Mouse (Mus musculus) heart, embryonic 15.5 days (tissue): Measurements from ENCODE around the gene OR5BS1P. TPM values are rescaled to one million over a fixed set of nuclear protein-coding genes. Genes with fewer than 3 reads are reported as not detected.
A peak's percentile ranks its signal among the peaks of the same experiment; 100 is the strongest.
"Not testable (repeated sequence)": the region's sequence is repeated elsewhere in the genome, so short reads cannot be mapped to it uniquely, and the experiment has no call there.

Experiments used
- ATAC-seq: fragments of 200-750 bp; cut with Nextera tagmentation; replicated peaks from 2 replicates; pipeline ENCODE4 v1.8.0; 2017; ENCODE audit warnings: low read depth, moderate TSS enrichment; ENCODE audit not compliant: insufficient number of reproducible peaks, insufficient read depth, low FRiP score
- H3K27ac ChIP-seq: fragments of 300-500 bp; sonication (generic); 2 replicates; pipeline ENCODE4 v1.5.1; 2015; ENCODE audit warnings: mild to moderate bottlenecking, inconsistent platforms
- H3K27me3 ChIP-seq: fragments of 300-500 bp; sonication (generic); 2 replicates; pipeline ENCODE4 v1.6.1; 2015; ENCODE audit warnings: inconsistent platforms
- H3K36me3 ChIP-seq: fragments of 300-500 bp; sonication (generic); 2 replicates; pipeline ENCODE4 v1.6.1; 2015; ENCODE audit warnings: mild to moderate bottlenecking, inconsistent platforms
- H3K4me1 ChIP-seq: fragments of 300-500 bp; sonication (generic); replicated peaks from 2 replicates; pipeline ENCODE4 v1.6.1; 2015; ENCODE audit warnings: inconsistent platforms
- H3K4me2 ChIP-seq: fragments of 300-500 bp; sonication (generic); 2 replicates; pipeline ENCODE4 v1.6.1; 2015; ENCODE audit warnings: inconsistent platforms, mild to moderate bottlenecking, moderate library complexity
- H3K4me3 ChIP-seq: fragments of 300-500 bp; sonication (generic); 2 replicates; pipeline ENCODE4 v1.5.1; 2015; ENCODE audit warnings: mild to moderate bottlenecking, inconsistent platforms
- H3K9ac ChIP-seq: fragments of 300-500 bp; sonication (generic); 2 replicates; pipeline ENCODE4 v1.6.1; 2015; ENCODE audit warnings: mild to moderate bottlenecking, inconsistent platforms
- H3K9me3 ChIP-seq: fragments of 300-500 bp; sonication (generic); replicated peaks from 2 replicates; pipeline ENCODE4 v1.6.1; 2016; ENCODE audit warnings: inconsistent platforms
- WGBS: fragments of 180-500 bp; shearing (Covaris S2); methylation state at CpG from one replicate; pipeline ENCODE4 v1.1.7; 2015; ENCODE audit warnings: mixed read lengths; 5-methylcytosine and 5-hydroxymethylcytosine counted together
- polyA plus RNA-seq: library from polyadenylated mRNA; unstranded; fragments of >200 nt; fragmentation: Nextera tagmentation; extraction: Ambion mirVana; gene quantifications from 2 replicates; pipeline ENCODE4 v1.2.1, GENCODE M21; 2015

The OR5BS1P gene
- polyA plus RNA-seq, 1 experiment from 2014 or later, result not detected

- Histone ChIP-seq H3K4me1 (peaks cover 7% of the 10 kb centered on the region), H3K4me3 (no peak overlapping the region), H3K9me3 (no peaks in the 10 kb centered on the region), H3K27ac (no peak overlapping the region), H3K4me2 (no peak overlapping the region), H3K9ac (no peak overlapping the region), H3K36me3 (no peaks in the 10 kb centered on the region), H3K27me3 (peaks cover 7% of the 10 kb centered on the region; the same call in 1 of the 2 replicates)
- 68% methylated on average over 9 of the region's 9 CpGs for WGBS
- ATAC-seq, result no peak
Measured at GRCm38 (mm10) chr15:98506253-98506957, 36.7 kb downstream of the OR5BS1P start.

GRCm38 (mm10) chr15:98507321-98507720 is 37.6 kb downstream of the OR5BS1P start:
- Histone ChIP-seq H3K4me2 (no peak overlapping the region), H3K4me3 (no peak overlapping the region), H3K4me1 (peaks cover 15% of the 10 kb centered on the region), H3K9me3 (no peaks in the 10 kb centered on the region), H3K36me3 (no peaks in the 10 kb centered on the region), H3K9ac (no peak overlapping the region), H3K27ac (no peak overlapping the region), H3K27me3 (peaks cover 7% of the 10 kb centered on the region; the same call in 1 of the 2 replicates)
- ATAC-seq, result no peak
- 83% methylated on average over 6 of the region's 6 CpGs for WGBS

GRCm38 (mm10) chr15:98509387-98509786 is 39.7 kb downstream of the OR5BS1P start:
- WGBS, result 54% methylated on average over 2 of the region's 2 CpGs
- no peak overlapping the region for H3K9ac ChIP-seq
- no peak overlapping the region for H3K4me3 ChIP-seq
- no peak overlapping the region for H3K4me2 ChIP-seq
- no peaks in the 10 kb centered on the region for H3K9me3 ChIP-seq
- peaks cover 27% of the 10 kb centered on the region for H3K4me1 ChIP-seq
- H3K27me3 ChIP-seq, result 0 out of 2 replicates have a peak, but pooled peaks cover 3% of the 10 kb centered on the region
- H3K27ac ChIP-seq, result no peak overlapping the region
- no peaks in the 10 kb centered on the region for H3K36me3 ChIP-seq
- ATAC-seq, result no peak

GRCm38 (mm10) chr15:98510438-98511385 is 41.0 kb downstream of the OR5BS1P start:
- peak overlapping the region; percentile 34 for H3K4me3 ChIP-seq
- no peaks in the 10 kb centered on the region for H3K36me3 ChIP-seq
- H3K27me3 ChIP-seq, result no peaks in the 10 kb centered on the region
- peak; percentile 23; the same call in 1 of the 2 replicates for ATAC-seq
- no peak overlapping the region for H3K9ac ChIP-seq
- peaks cover 24% of the 10 kb centered on the region for H3K4me1 ChIP-seq
- H3K4me2 ChIP-seq, result peak overlapping the region; percentile 63
- H3K9me3 ChIP-seq, result no peaks in the 10 kb centered on the region
- 24% methylated on average over 25 of the region's 25 CpGs for WGBS
- H3K27ac ChIP-seq, result peak overlapping the region; percentile 17

- no peak overlapping the region for H3K9ac ChIP-seq
- peak overlapping the region; percentile 17 for H3K27ac ChIP-seq
- peaks cover 24% of the 10 kb centered on the region for H3K4me1 ChIP-seq
- no peaks in the 10 kb centered on the region for H3K27me3 ChIP-seq
- no peaks in the 10 kb centered on the region for H3K9me3 ChIP-seq
- no peak for ATAC-seq
- H3K36me3 ChIP-seq, result no peaks in the 10 kb centered on the region
- no peak overlapping the region for H3K4me3 ChIP-seq
- H3K4me2 ChIP-seq, result peak overlapping the region; percentile 63
- WGBS, result 58% methylated on average over 13 of the region's 13 CpGs
Measured at GRCm38 (mm10) chr15:98511386-98511928, 41.8 kb downstream of the OR5BS1P start.

- no peaks in the 10 kb centered on the region for H3K27me3 ChIP-seq
- no peak overlapping the region for H3K4me2 ChIP-seq
- WGBS, result 45% methylated on average over 8 of the region's 8 CpGs
- H3K27ac ChIP-seq, result no peak overlapping the region
- ATAC-seq, result no peak
- peaks cover 24% of the 10 kb centered on the region for H3K4me1 ChIP-seq
- no peak overlapping the region for H3K4me3 ChIP-seq
- no peaks in the 10 kb centered on the region for H3K36me3 ChIP-seq
- H3K9ac ChIP-seq, result no peak overlapping the region
- no peaks in the 10 kb centered on the region for H3K9me3 ChIP-seq
Measured at GRCm38 (mm10) chr15:98512232-98512631, 42.5 kb downstream of the OR5BS1P start.

GRCm38 (mm10) chr15:98512799-98513321 is 43.2 kb downstream of the OR5BS1P start:
- Histone ChIP-seq H3K27me3 (no peaks in the 10 kb centered on the region), H3K4me2 (peak overlapping the region; percentile 42), H3K9ac (no peak overlapping the region), H3K36me3 (peaks cover 4% of the 10 kb centered on the region; the same call in 1 of the 2 replicates), H3K27ac (peak overlapping the region; percentile 66), H3K4me1 (peaks cover 24% of the 10 kb centered on the region), H3K4me3 (0 out of 2 replicates have a peak overlapping the region, but pooled peaks have one; percentile 1), H3K9me3 (no peaks in the 10 kb centered on the region)
- WGBS, result 14% methylated on average over 17 of the region's 17 CpGs
- ATAC-seq, result no peak

GRCm38 (mm10) chr15:98513676-98514075 is 44.0 kb downstream of the OR5BS1P start:
- H3K9ac ChIP-seq, ATAC-seq, H3K4me2 ChIP-seq, H3K27me3 ChIP-seq, H3K9me3 ChIP-seq, H3K27ac ChIP-seq, H3K4me3 ChIP-seq: not testable (repeated sequence)
- H3K4me1 ChIP-seq, result peaks cover 24% of the 10 kb centered on the region
- peaks cover 10% of the 10 kb centered on the region; the same call in 1 of the 2 replicates for H3K36me3 ChIP-seq
- WGBS, result 73% methylated on average over 3 of the region's 3 CpGs

GRCm38 (mm10) chr15:98514146-98514545 is 44.5 kb downstream of the OR5BS1P start:
- H3K9me3 ChIP-seq, result no peaks in the 10 kb centered on the region
- H3K4me2 ChIP-seq, result no peak overlapping the region
- ATAC-seq, result no peak
- no peak overlapping the region for H3K9ac ChIP-seq
- no peaks in the 10 kb centered on the region for H3K27me3 ChIP-seq
- H3K36me3 ChIP-seq, result peaks cover 10% of the 10 kb centered on the region; the same call in 1 of the 2 replicates
- no peak overlapping the region for H3K4me3 ChIP-seq
- peaks cover 24% of the 10 kb centered on the region for H3K4me1 ChIP-seq
- WGBS, result 75% methylated on average over 8 of the region's 8 CpGs
- H3K27ac ChIP-seq, result no peak overlapping the region

- H3K36me3 ChIP-seq, result peaks cover 16% of the 10 kb centered on the region
- not testable (repeated sequence) for H3K4me2 ChIP-seq, H3K27me3 ChIP-seq, ATAC-seq, H3K9me3 ChIP-seq, H3K9ac ChIP-seq, H3K27ac ChIP-seq, H3K4me3 ChIP-seq
- WGBS, result 66% methylated on average over 2 of the region's 2 CpGs
- peaks cover 24% of the 10 kb centered on the region for H3K4me1 ChIP-seq
Measured at GRCm38 (mm10) chr15:98514845-98515244, 45.1 kb downstream of the OR5BS1P start.
